Mouse (Mus musculus): Measurements from ENCODE around the gene Igf2bp1. TPM values are rescaled to one million over a fixed set of nuclear protein-coding genes. Genes with fewer than 3 reads are reported as not detected.

The Igf2bp1 gene
- polyA plus RNA-seq, 2 experiments from 2014 or later: 0.24 TPM; not detected in 1

GRCm38 (mm10) chr11:96006852-96007515 lies 1.2 kb upstream of the Igf2bp1 start:
- ATAC-seq: no peak

GRCm38 (mm10) chr11:96006367-96006851 lies 669 bp upstream of the Igf2bp1 start:
- no peak for ATAC-seq

GRCm38 (mm10) chr11:96004793-96005402 lies 842 bp downstream of the Igf2bp1 start:
- no peak for ATAC-seq

GRCm38 (mm10) chr11:96003969-96004792 lies 1.6 kb downstream of the Igf2bp1 start:
- no peak for ATAC-seq

GRCm38 (mm10) chr11:96003100-96003900 lies 2.4 kb downstream of the Igf2bp1 start:
- no peak for ATAC-seq

GRCm38 (mm10) chr11:95994151-95994550 lies 11.6 kb downstream of the Igf2bp1 start:
- ATAC-seq: no peak

GRCm38 (mm10) chr11:95990886-95991708 lies 14.6 kb downstream of the Igf2bp1 start:
- ATAC-seq: no peak

GRCm38 (mm10) chr11:95990431-95990830 lies 15.3 kb downstream of the Igf2bp1 start:
- no peak for ATAC-seq

- no peak for ATAC-seq
Measured at GRCm38 (mm10) chr11:95989864-95990263, 15.9 kb downstream of the Igf2bp1 start.

GRCm38 (mm10) chr11:95988533-95988932 lies 17.2 kb downstream of the Igf2bp1 start:
- no peak for ATAC-seq

GRCm38 (mm10) chr11:95987854-95988447 lies 17.8 kb downstream of the Igf2bp1 start:
- no peak for ATAC-seq

- no peak for ATAC-seq
Measured at GRCm38 (mm10) chr11:95982475-95982874, 23.3 kb downstream of the Igf2bp1 start.

GRCm38 (mm10) chr11:95981804-95982203 lies 23.9 kb downstream of the Igf2bp1 start:
- no peak for ATAC-seq

GRCm38 (mm10) chr11:95980762-95981418 lies 24.9 kb downstream of the Igf2bp1 start:
- no peak for ATAC-seq

- no peak for ATAC-seq
Measured at GRCm38 (mm10) chr11:95978487-95978886, 27.3 kb downstream of the Igf2bp1 start.

GRCm38 (mm10) chr11:95976290-95976689 lies 29.4 kb downstream of the Igf2bp1 start:
- no peak for ATAC-seq

GRCm38 (mm10) chr11:95975694-95976093 lies 30.0 kb downstream of the Igf2bp1 start:
- ATAC-seq: no peak

GRCm38 (mm10) chr11:95973187-95973586 lies 32.6 kb downstream of the Igf2bp1 start:
- no peak for ATAC-seq

- ATAC-seq: no peak
Measured at GRCm38 (mm10) chr11:95963304-95963703, 42.4 kb downstream of the Igf2bp1 start.

GRCm38 (mm10) chr11:95959152-95959551 lies 46.6 kb downstream of the Igf2bp1 start:
- ATAC-seq: no peak

- ATAC-seq: no peak
Measured at GRCm38 (mm10) chr11:95958251-95958650, 47.5 kb downstream of the Igf2bp1 start.

Measured in activated CD4-positive, CD25-positive, alpha-beta regulatory T cell, adult 4 months (primary cell).